Mouse (Mus musculus) limb, embryonic 11.5 days (tissue): Measurements from ENCODE around the gene Mid1. TPM values are rescaled to one million over a fixed set of nuclear protein-coding genes. Genes with fewer than 3 reads are reported as not detected.
A peak's percentile ranks its signal among the peaks of the same experiment; 100 is the strongest.
"Not testable (repeated sequence)": the region's sequence is repeated elsewhere in the genome, so short reads cannot be mapped to it uniquely, and the experiment has no call there.

Source experiments
- ATAC-seq: fragments of 200-750 bp; cut with Nextera tagmentation; 2 replicates; pipeline ENCODE4 v1.8.0; 2017; ENCODE audit warnings: low read depth; ENCODE audit not compliant: insufficient number of reproducible peaks, low FRiP score, low TSS enrichment
- DNase-seq: peaks from one replicate; pipeline ENCODE4 v3.0.0-alpha.2; 2015; ENCODE audit warnings: low spot score
- H3K27ac ChIP-seq: fragments of 300-500 bp; sonication (generic); replicated peaks from 2 replicates; pipeline ENCODE4 v1.5.1; 2014; ENCODE audit warnings: low read depth, mild to moderate bottlenecking, low read length
- H3K27me3 ChIP-seq: fragments of 300-500 bp; sonication (generic); 2 replicates; pipeline ENCODE4 v1.6.1; 2014; ENCODE audit warnings: mild to moderate bottlenecking, low read length, mixed read lengths; ENCODE audit not compliant: control insufficient read depth, insufficient read depth
- H3K36me3 ChIP-seq: fragments of 300-500 bp; sonication (generic); 2 replicates; pipeline ENCODE4 v1.6.1; 2014; ENCODE audit warnings: mild to moderate bottlenecking, low read length, moderate library complexity, mixed read lengths; ENCODE audit not compliant: control insufficient read depth, insufficient read depth
- H3K4me1 ChIP-seq: fragments of 300-500 bp; sonication (generic); 2 replicates; pipeline ENCODE4 v1.6.1; 2014; ENCODE audit warnings: low read length, mixed read lengths; ENCODE audit not compliant: control insufficient read depth, insufficient read depth
- H3K4me2 ChIP-seq: fragments of 300-500 bp; sonication (generic); 2 replicates; pipeline ENCODE4 v1.6.1; 2014; ENCODE audit warnings: low read depth, mild to moderate bottlenecking, moderate library complexity; ENCODE audit not compliant: severe bottlenecking
- H3K4me3 ChIP-seq: fragments of 300-500 bp; sonication (generic); 2 replicates; pipeline ENCODE4 v1.5.1; 2014; ENCODE audit warnings: low read depth, low read length
- H3K9ac ChIP-seq: fragments of 300-500 bp; sonication (generic); 2 replicates; pipeline ENCODE4 v1.6.1; 2014; ENCODE audit warnings: mild to moderate bottlenecking, low read length
- H3K9me3 ChIP-seq: fragments of 300-500 bp; sonication (generic); 2 replicates; pipeline ENCODE4 v1.6.1; 2016; ENCODE audit warnings: low read length; ENCODE audit not compliant: control insufficient read depth
- WGBS: fragments of 180-500 bp; shearing (Covaris S2); extraction: QIAGEN DNeasy Blood & Tissue Kit; methylation state at CpG from one replicate; pipeline ENCODE4 v1.1.7; 2014; 5-methylcytosine and 5-hydroxymethylcytosine counted together
- polyA plus RNA-seq: library from polyadenylated mRNA; unstranded; fragments of >200 nt; fragmentation: Nextera tagmentation; extraction: Ambion mirVana; gene quantifications from 2 replicates; pipeline ENCODE4 v1.2.1, GENCODE M21; 2014

Mid1 gene
- polyA plus RNA-seq, 1 experiment from 2014 or later: 11.5 TPM

DNA sequence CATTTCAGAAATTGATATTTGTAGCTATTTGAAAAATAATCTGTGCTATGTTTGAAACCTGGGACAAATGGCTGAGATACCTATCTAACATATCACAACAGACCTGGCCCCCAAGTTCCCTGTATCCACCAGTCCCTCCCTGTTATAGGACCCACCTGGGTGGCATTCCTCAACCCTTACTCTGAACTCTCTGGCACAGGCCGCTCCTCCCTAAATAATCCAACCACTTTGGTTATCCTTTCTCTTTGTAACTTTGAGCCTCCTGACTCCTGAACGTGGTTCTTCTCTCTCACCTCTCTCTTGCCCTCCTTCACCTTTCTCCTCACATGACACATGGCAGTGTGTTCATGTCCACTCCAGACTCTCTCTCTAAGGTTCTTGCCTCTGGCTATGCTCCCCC, 287.1 kb downstream of the Mid1 start:
- H3K36me3 ChIP-seq: peaks cover 13% of the 10 kb centered on the region; the same call in 1 of the 2 replicates
- H3K4me1 ChIP-seq, H3K27me3 ChIP-seq, H3K9me3 ChIP-seq, H3K9ac ChIP-seq, H3K27ac ChIP-seq, H3K4me3 ChIP-seq, ATAC-seq, DNase-seq, H3K4me2 ChIP-seq: not testable (repeated sequence)
- WGBS: 82% methylated on average over 2 of the region's 2 CpGs

DNA sequence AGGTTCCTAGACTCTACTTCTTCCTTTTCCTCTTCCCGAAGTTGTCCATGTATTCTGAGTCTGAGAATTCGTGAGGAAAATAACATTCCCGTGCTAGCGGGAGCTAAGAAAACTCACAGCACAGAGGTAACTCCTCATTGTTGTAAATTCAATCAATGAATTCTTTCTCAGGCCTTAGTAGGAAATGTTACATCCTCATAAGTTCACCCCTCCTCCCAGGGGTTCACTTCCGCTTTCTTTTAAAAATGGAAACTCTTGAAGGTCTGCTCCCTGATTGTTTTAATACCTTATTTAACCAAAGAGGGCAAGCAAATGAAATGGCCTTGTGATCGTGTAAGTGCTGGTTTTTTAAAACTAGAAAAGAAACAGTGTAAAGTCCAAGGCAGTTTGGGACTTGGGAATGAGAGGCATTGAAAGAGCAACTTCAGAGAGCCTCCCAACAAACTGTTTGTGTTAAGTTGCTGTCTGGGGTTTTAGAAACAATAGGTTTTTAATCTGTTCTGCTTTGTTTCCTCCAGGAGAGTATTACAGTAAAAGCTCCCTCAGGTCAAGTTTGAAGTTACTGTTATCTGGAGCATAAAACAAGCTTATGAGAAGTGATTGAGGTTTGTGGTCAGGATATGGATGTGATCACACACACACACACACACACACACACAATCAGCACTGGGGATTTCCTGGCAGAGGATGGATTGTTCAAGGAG, 287.9 kb downstream of the Mid1 start:
- not testable (repeated sequence) for H3K4me2 ChIP-seq, DNase-seq, H3K9ac ChIP-seq, H3K9me3 ChIP-seq, H3K27me3 ChIP-seq, H3K27ac ChIP-seq, H3K4me1 ChIP-seq, ATAC-seq, H3K4me3 ChIP-seq
- peaks cover 13% of the 10 kb centered on the region; the same call in 1 of the 2 replicates for H3K36me3 ChIP-seq
- WGBS: 78% methylated on average over 6 of the region's 6 CpGs

DNA sequence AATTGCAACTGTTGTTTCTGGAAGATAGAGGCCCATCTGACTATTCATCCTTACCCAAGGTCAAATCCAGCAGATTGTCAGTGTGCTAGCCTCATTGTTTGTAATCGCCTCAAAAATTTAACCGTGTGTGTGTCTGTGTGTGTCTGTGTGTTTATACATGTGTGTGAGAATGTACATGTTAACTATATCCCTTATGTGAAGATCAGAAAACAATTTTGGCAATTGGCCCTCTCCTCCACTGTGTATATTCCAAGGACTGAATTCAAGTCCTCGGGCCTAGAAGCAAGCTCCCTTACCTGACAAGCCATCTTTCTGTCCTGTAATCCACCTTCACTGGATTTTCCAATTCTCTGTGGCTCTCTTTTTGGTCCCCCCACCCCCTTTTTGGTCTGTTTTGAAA, 288.8 kb downstream of the Mid1 start:
- peaks cover 14% of the 10 kb centered on the region; the same call in 1 of the 2 replicates for H3K9me3 ChIP-seq
- DNase-seq: peak; percentile 26
- not testable (repeated sequence) for H3K27me3 ChIP-seq, H3K9ac ChIP-seq, H3K4me1 ChIP-seq, ATAC-seq, H3K4me2 ChIP-seq, H3K4me3 ChIP-seq
- peaks cover 16% of the 10 kb centered on the region; the same call in 1 of the 2 replicates for H3K36me3 ChIP-seq
- 62% methylated on average over 3 of the region's 3 CpGs for WGBS
- 0 out of 2 replicates have a peak overlapping the region, but pooled peaks have one; percentile 2 for H3K27ac ChIP-seq

DNA sequence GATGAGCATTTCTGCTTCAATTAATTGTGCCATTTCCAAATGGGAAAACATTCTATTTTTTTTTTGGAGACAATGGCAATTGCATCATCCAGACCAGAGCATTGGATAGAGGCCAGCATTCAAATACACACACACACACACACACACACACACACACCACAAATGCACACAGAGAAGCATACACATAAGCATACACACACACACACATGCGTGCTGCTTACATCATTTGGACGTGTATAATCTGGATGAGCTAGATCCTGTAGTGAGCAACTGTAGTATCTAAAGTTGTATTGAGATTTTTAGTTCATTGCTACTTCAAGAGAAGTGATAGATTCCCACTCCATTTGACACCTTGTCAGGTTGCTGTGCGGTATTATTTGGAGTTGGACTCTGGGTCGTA, 289.5 kb downstream of the Mid1 start:
- not testable (repeated sequence) for ATAC-seq

DNA sequence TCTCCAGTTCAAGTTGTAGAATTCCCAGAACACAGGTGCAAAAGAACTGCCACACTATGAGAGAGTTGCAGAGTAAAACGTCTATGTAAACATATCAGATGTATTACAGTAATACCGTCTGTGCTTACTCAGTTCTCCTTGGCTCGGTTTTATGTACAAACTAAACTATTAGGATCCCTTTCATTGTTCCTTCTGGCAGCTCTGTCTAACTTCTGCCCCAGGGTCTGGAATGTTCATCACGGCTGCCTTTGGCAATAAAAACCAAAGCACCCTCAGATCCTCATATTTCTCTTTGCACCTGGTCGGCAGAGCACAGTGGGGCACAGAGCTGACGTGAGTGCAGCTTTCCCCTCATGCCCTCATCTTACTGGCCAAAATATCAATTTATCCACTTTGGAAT, 290.0 kb downstream of the Mid1 start:
- not testable (repeated sequence) for H3K4me1 ChIP-seq, H3K4me3 ChIP-seq, H3K4me2 ChIP-seq, H3K27me3 ChIP-seq, H3K9ac ChIP-seq
- peaks cover 16% of the 10 kb centered on the region; the same call in 1 of the 2 replicates for H3K9me3 ChIP-seq
- H3K27ac ChIP-seq: 0 out of 2 replicates have a peak overlapping the region, but pooled peaks have one; percentile 1
- peaks cover 19% of the 10 kb centered on the region; the same call in 1 of the 2 replicates for H3K36me3 ChIP-seq
- 58% methylated on average over 6 of the region's 6 CpGs for WGBS
- ATAC-seq: peak; percentile 56
- peak; percentile 65 for DNase-seq

More for the DNA sequence above, 289.5 kb downstream of the Mid1 start:
- H3K27ac ChIP-seq: 0 out of 2 replicates have a peak overlapping the region, but pooled peaks have one; percentile 1
- peaks cover 14% of the 10 kb centered on the region; the same call in 1 of the 2 replicates for H3K9me3 ChIP-seq
- peaks cover 17% of the 10 kb centered on the region; the same call in 1 of the 2 replicates for H3K36me3 ChIP-seq
- DNase-seq, H3K4me2 ChIP-seq, H3K27me3 ChIP-seq, H3K9ac ChIP-seq, H3K4me1 ChIP-seq, H3K4me3 ChIP-seq: not testable (repeated sequence)
- 64% methylated on average over 4 of the region's 4 CpGs for WGBS

DNA sequence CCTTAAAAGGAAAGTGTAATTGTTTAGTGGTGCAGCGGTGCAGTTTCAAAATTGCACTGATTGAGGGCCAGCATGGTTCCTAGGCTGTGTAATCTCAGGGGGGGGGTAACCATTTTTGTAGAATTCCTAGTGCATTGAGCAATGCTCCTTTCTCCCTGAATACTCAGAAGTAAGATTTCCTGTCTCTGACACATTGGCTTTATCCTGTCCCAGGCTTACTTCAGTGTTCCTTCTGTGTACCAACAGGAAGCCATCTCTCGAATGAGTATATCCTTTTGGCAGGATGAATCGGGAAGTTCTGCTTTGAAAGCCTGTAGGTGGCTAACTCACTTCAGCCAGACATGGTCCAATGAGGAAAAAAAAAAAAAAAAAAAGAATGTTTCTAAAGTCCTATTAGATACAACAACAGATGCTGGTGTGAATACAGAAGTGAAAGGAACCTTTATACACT, 290.7 kb downstream of the Mid1 start:
- H3K4me2 ChIP-seq, H3K27me3 ChIP-seq, ATAC-seq, H3K4me3 ChIP-seq, H3K4me1 ChIP-seq, H3K9ac ChIP-seq, DNase-seq: not testable (repeated sequence)
- 87% methylated on average over 3 of the region's 3 CpGs for WGBS
- Histone ChIP-seq H3K27ac (peak overlapping the region; percentile 1; the same call in 1 of the 2 replicates), H3K9me3 (peaks cover 17% of the 10 kb centered on the region; the same call in 1 of the 2 replicates), H3K36me3 (peaks cover 19% of the 10 kb centered on the region; the same call in 1 of the 2 replicates)

DNA sequence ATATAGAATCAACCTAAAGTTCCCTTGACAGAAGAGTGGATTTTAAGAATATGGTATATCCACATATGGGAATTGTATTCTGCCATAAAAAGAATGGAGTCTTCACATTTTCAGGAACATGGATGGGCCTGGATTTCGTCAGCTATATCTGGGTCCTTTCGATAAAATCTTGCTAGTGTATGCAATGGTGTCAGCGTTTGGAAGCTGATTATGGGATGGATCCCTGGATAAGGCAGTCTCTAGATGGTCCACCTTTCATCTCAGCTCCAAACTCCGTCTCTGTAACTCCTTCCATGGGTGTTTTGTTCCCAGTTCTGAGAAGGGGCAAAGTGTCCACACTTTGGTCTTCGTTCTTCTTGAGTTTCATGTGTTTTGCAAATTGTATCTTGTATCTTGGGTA, 291.3 kb downstream of the Mid1 start:
- H3K27me3 ChIP-seq, H3K4me2 ChIP-seq, H3K4me3 ChIP-seq, H3K27ac ChIP-seq, DNase-seq, ATAC-seq, H3K4me1 ChIP-seq, H3K9ac ChIP-seq: not testable (repeated sequence)
- peaks cover 19% of the 10 kb centered on the region; the same call in 1 of the 2 replicates for H3K9me3 ChIP-seq
- H3K36me3 ChIP-seq: peaks cover 20% of the 10 kb centered on the region; the same call in 1 of the 2 replicates
- WGBS: 65% methylated on average over 5 of the region's 5 CpGs

DNA sequence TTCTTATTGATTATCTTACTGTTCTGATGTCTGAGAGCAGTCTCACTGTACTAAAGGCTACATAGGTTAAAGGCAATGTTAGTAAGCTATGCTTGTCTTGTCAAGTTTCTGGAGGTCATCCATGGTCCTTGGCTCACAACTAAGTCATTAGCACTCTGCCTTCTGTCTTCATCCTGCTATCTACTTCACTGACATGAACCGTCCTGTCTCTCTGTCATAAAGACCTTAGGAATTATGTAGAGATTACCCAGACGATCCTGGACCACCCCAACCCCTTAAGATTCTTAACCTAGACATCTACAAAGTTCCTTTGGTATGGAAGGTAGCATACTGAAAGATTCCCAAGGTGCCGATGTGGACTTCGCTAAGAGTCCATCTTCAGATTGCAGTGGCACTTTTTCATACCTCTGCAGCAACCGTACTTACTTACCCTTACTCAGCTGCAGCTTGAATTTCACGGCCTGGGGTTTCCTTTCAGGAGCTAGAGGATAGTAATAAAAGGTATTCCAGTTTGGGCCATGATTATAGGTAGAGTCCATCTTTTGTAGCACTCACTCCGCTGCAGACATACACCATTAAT, 292.9 kb downstream of the Mid1 start:
- not testable (repeated sequence) for H3K9ac ChIP-seq, H3K27ac ChIP-seq, H3K4me2 ChIP-seq, H3K27me3 ChIP-seq, ATAC-seq, H3K4me3 ChIP-seq, H3K4me1 ChIP-seq
- 90% methylated on average over 7 of the region's 7 CpGs for WGBS
- DNase-seq: peak; percentile 28
- H3K36me3 ChIP-seq: peaks cover 32% of the 10 kb centered on the region; the same call in 1 of the 2 replicates
- peaks cover 27% of the 10 kb centered on the region for H3K9me3 ChIP-seq
